Comparison of ENCODE assay signal across 24 mouse cellular contexts in the genomic region with DNA sequence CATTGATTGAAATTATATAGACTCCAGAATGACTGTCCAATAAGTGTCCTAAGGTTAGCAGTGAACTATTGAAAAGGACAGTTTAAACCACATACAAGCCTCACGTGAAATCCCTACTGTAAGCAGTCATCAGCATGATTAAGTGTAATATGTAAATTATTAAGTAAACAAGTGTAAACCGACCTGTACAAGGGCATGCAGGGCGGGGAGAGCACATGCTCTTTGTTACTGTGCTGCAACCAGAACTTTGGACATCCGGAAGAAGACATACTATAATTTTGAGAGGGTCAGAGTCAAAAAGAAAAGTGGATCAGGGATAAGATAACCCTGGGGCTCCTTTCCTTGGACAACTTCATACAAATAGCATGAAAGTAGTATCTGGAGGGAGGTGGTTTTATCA.
A peak's percentile ranks its signal among the peaks of the same experiment; 100 is the strongest.
DNase-seq lines count a peak whose midpoint lies in the region; ATAC-seq and TF ChIP-seq lines count a peak whose summit lies in the region.
"Had no signal": no experiment of that assay in that cellular context is flagged by ENCODE, and none has a peak within 500 bp of the region (broad histone marks: within the 10 kb centered on the region; RNA-seq: fewer than 3 reads in every experiment).

No protein-coding gene starts in this region.

- peak; percentile 9 to 18 for DNase-seq in kidney, adult 8-10 months
- no peak for DNase-seq in kidney, adult 18-20 months
- DNase-seq in liver, adult 2 months (ENCODE audit: extremely low read depth, low read depth, low spot score) = peak; percentile 65
- DNase-seq in liver, postnatal 0 days = no peak
- no peak for DNase-seq in layer of hippocampus, adult 9-11 months
- DNase-seq: adrenal gland, adult 2 months; adrenal gland, postnatal 14 days; cerebellum, adult 11 months; cerebellum, adult 2 months; cerebellum, adult 9-11 months; cerebellum, postnatal 25 days; gastrocnemius, postnatal 25 days; heart, adult 18-20 months; heart, postnatal 10 days; heart, postnatal 36 days had no signal

- no peaks in the 10 kb centered on the region for H3K9me3 ChIP-seq in liver, postnatal 0 days (ENCODE audit: low read length)
- H3K9me3 ChIP-seq in intestine, embryonic 16.5 days (ENCODE audit: control insufficient read depth, low read length) = no peaks in the 10 kb centered on the region
- H3K9me3 ChIP-seq: embryonic facial prominence, embryonic 12.5 days; embryonic facial prominence, embryonic 15.5 days; forebrain, embryonic 12.5 days; forebrain, embryonic 15.5 days; heart, embryonic 12.5 days; heart, embryonic 15.5 days had no signal

- H3K4me2 ChIP-seq in liver, postnatal 0 days (ENCODE audit: low read depth, low read length) = no peak overlapping the region
- no peak overlapping the region for H3K4me2 ChIP-seq in intestine, embryonic 16.5 days (ENCODE audit: low read depth, low read length)
- H3K4me2 ChIP-seq: embryonic facial prominence, embryonic 12.5 days; embryonic facial prominence, embryonic 15.5 days; forebrain, embryonic 12.5 days; forebrain, embryonic 15.5 days; heart, embryonic 12.5 days; heart, embryonic 15.5 days; hindbrain, embryonic 14.5 days had no signal

- no peaks in the 10 kb centered on the region for H3K4me1 ChIP-seq in liver, adult 2 months (ENCODE audit: control insufficient read depth, insufficient read depth, low read length)
- H3K4me1 ChIP-seq in liver, postnatal 0 days (ENCODE audit: insufficient read depth) = no peaks in the 10 kb centered on the region
- H3K4me1 ChIP-seq in intestine, embryonic 16.5 days (ENCODE audit: control insufficient read depth, insufficient read depth, low read length) = no peaks in the 10 kb centered on the region
- H3K4me1 ChIP-seq: forebrain, embryonic 15.5 days had no signal

- 41% methylated on average over 4 of the region's 4 CpGs for WGBS in liver, adult 2 months
- WGBS in liver, postnatal 0 days (ENCODE audit: insufficient replicate concordance) = 59% methylated on average over 4 of the region's 4 CpGs
- 49% methylated on average over 4 of the region's 4 CpGs for WGBS in intestine, embryonic 16.5 days

- no peak for TF ChIP-seq POLR2A in liver, adult 2 months (IDR thresholded peaks at IDR 0.05; ENCODE audit: extremely low read depth, insufficient read depth, low read length)

- no peak overlapping the region for H3K9ac ChIP-seq in liver, adult 2 months (ENCODE audit: low read depth, low read length)
- H3K9ac ChIP-seq in liver, postnatal 0 days (replicated peaks) = no peak overlapping the region
- H3K9ac ChIP-seq in intestine, embryonic 16.5 days (ENCODE audit: low read depth, low read length) = no peak overlapping the region
- H3K9ac ChIP-seq: embryonic facial prominence, embryonic 12.5 days; embryonic facial prominence, embryonic 15.5 days; forebrain, embryonic 12.5 days; forebrain, embryonic 15.5 days; heart, embryonic 12.5 days; heart, embryonic 15.5 days; hindbrain, embryonic 14.5 days had no signal

- TF ChIP-seq CTCF in liver, adult 2 months (IDR thresholded peaks at IDR 0.05; ENCODE audit: low read depth, low read length) = no peak
- no peak for TF ChIP-seq CTCF in liver, postnatal 0 days (IDR thresholded peaks at IDR 0.05; ENCODE audit: low read depth)

- H3K27ac ChIP-seq in liver, adult 2 months (replicated peaks; ENCODE audit: insufficient read depth, low read depth, low read length) = no peak overlapping the region
- no peak overlapping the region for H3K27ac ChIP-seq in liver, postnatal 0 days (ENCODE audit: low read depth)
- H3K27ac ChIP-seq in intestine, embryonic 16.5 days (ENCODE audit: low read length) = no peak overlapping the region
- H3K27ac ChIP-seq: embryonic facial prominence, embryonic 12.5 days; embryonic facial prominence, embryonic 15.5 days; forebrain, embryonic 12.5 days; forebrain, embryonic 15.5 days; heart, embryonic 15.5 days; hindbrain, embryonic 14.5 days had no signal

- TF ChIP-seq EP300 in liver, postnatal 0 days (IDR thresholded peaks at IDR 0.05; ENCODE audit: low read depth) = no peak

- no peaks in the 10 kb centered on the region for H3K36me3 ChIP-seq in liver, adult 2 months (ENCODE audit: control insufficient read depth, insufficient read depth, low read length)
- no peaks in the 10 kb centered on the region for H3K36me3 ChIP-seq in liver, postnatal 0 days (replicated peaks; ENCODE audit: insufficient read depth, low read length)
- no peaks in the 10 kb centered on the region for H3K36me3 ChIP-seq in intestine, embryonic 16.5 days (ENCODE audit: control insufficient read depth, insufficient read depth, low read length)
- H3K36me3 ChIP-seq: embryonic facial prominence, embryonic 12.5 days; embryonic facial prominence, embryonic 15.5 days; forebrain, embryonic 12.5 days; forebrain, embryonic 15.5 days; heart, embryonic 12.5 days; heart, embryonic 15.5 days had no signal

- no peaks in the 10 kb centered on the region for H3K79me2 ChIP-seq in liver, adult 2 months (ENCODE audit: control insufficient read depth, insufficient read depth, low read length)

- no peak for ATAC-seq in liver, postnatal 0 days
- peak; percentile 68 for ATAC-seq in intestine, embryonic 16.5 days
- ATAC-seq: CD4-positive, CD25-positive, alpha-beta regulatory T cell, adult 4 months; forebrain, embryonic 15.5 days had no signal

- H3K27me3 ChIP-seq in liver, adult 2 months (ENCODE audit: control insufficient read depth, insufficient read depth, low read length) = no peaks in the 10 kb centered on the region
- no peaks in the 10 kb centered on the region for H3K27me3 ChIP-seq in liver, postnatal 0 days (ENCODE audit: insufficient read depth, low read length)
- H3K27me3 ChIP-seq in intestine, embryonic 16.5 days (replicated peaks; ENCODE audit: control insufficient read depth, insufficient read depth, low read length) = no peaks in the 10 kb centered on the region
- H3K27me3 ChIP-seq: embryonic facial prominence, embryonic 12.5 days; embryonic facial prominence, embryonic 15.5 days; forebrain, embryonic 12.5 days; forebrain, embryonic 15.5 days; heart, embryonic 12.5 days; heart, embryonic 15.5 days had no signal

- H3K4me3 ChIP-seq in liver, adult 2 months (ENCODE audit: insufficient read depth, low read depth, low read length) = no peak overlapping the region
- H3K4me3 ChIP-seq in liver, postnatal 0 days (ENCODE audit: low read depth, low read length) = no peak overlapping the region
- no peak overlapping the region for H3K4me3 ChIP-seq in intestine, embryonic 16.5 days (ENCODE audit: low read length)
- H3K4me3 ChIP-seq: embryonic facial prominence, embryonic 12.5 days; embryonic facial prominence, embryonic 15.5 days; forebrain, embryonic 12.5 days; forebrain, embryonic 15.5 days; heart, embryonic 12.5 days; heart, embryonic 15.5 days had no signal

Comparison
In these comparisons a context has a peak if more than half of its experiments do, and no peak if none do; other contexts are left out.
1. DNase-seq: peak in kidney, adult 8-10 months (2 of 2) and liver, adult 2 months (single experiment); none in kidney, adult 18-20 months (single experiment), liver, postnatal 0 days (single experiment) and layer of hippocampus, adult 9-11 months (single experiment).